Mouse (Mus musculus): ENCODE results near the gene Skor1. TPM values are rescaled to one million over a fixed set of nuclear protein-coding genes. Genes with fewer than 3 reads are reported as not detected.

Gene Skor1
- polyA plus RNA-seq, 1 experiment from 2014 or later, result 1.6 TPM

GRCm38 (mm10) chr9:63123451-63124438, 25.0 kb downstream of the Skor1 start:
- peak overlapping the region; percentile 88 for H3K4me2 ChIP-seq
- peak; percentile 94 for ATAC-seq (replicated peaks)
- H3K27me3 ChIP-seq (replicated peaks), result no peaks in the 10 kb centered on the region
- H3K9me3 ChIP-seq, result no peaks in the 10 kb centered on the region
- 7% methylated on average over 30 of the region's 30 CpGs for WGBS
- peak overlapping the region; percentile 59 for H3K9ac ChIP-seq
- peak overlapping the region; percentile 45 for H3K4me3 ChIP-seq
- peaks cover 5% of the 10 kb centered on the region for H3K4me1 ChIP-seq
- no peaks in the 10 kb centered on the region for H3K36me3 ChIP-seq (replicated peaks)
- 0 out of 2 replicates have a peak overlapping the region, but pooled peaks have one; percentile 31 for H3K27ac ChIP-seq

- no peak overlapping the region for H3K4me3 ChIP-seq
- peaks cover 5% of the 10 kb centered on the region for H3K4me1 ChIP-seq
- no peak overlapping the region for H3K27ac ChIP-seq
- H3K9me3 ChIP-seq, result no peaks in the 10 kb centered on the region
- H3K36me3 ChIP-seq (replicated peaks), result no peaks in the 10 kb centered on the region
- ATAC-seq (replicated peaks), result no peak
- no peaks in the 10 kb centered on the region for H3K27me3 ChIP-seq (replicated peaks)
- 31% methylated on average over 8 of the region's 8 CpGs for WGBS
- no peak overlapping the region for H3K4me2 ChIP-seq
- H3K9ac ChIP-seq, result no peak overlapping the region
Observed at GRCm38 (mm10) chr9:63122161-63122833, 26.5 kb downstream of the Skor1 start.

GRCm38 (mm10) chr9:63118385-63118784, 30.4 kb downstream of the Skor1 start:
- H3K9me3 ChIP-seq, result no peaks in the 10 kb centered on the region
- no peaks in the 10 kb centered on the region for H3K36me3 ChIP-seq (replicated peaks)
- no peak overlapping the region for H3K9ac ChIP-seq
- no peaks in the 10 kb centered on the region for H3K4me1 ChIP-seq
- WGBS, result 63% methylated on average over 5 of the region's 5 CpGs
- no peak overlapping the region for H3K4me3 ChIP-seq
- H3K4me2 ChIP-seq, result no peak overlapping the region
- no peak for ATAC-seq (replicated peaks)
- H3K27me3 ChIP-seq (replicated peaks), result no peaks in the 10 kb centered on the region
- H3K27ac ChIP-seq, result no peak overlapping the region

GRCm38 (mm10) chr9:63112514-63112913, 36.2 kb downstream of the Skor1 start:
- ATAC-seq (replicated peaks), result no peak
- Histone ChIP-seq H3K9me3 (no peaks in the 10 kb centered on the region), H3K36me3 (replicated peaks) (no peaks in the 10 kb centered on the region), H3K4me3 (no peak overlapping the region), H3K4me2 (no peak overlapping the region), H3K27me3 (replicated peaks) (no peaks in the 10 kb centered on the region), H3K9ac (no peak overlapping the region), H3K4me1 (peaks cover 16% of the 10 kb centered on the region), H3K27ac (no peak overlapping the region)
- WGBS, result 85% methylated on average over 3 of the region's 3 CpGs

GRCm38 (mm10) chr9:63109782-63110087, 39.0 kb downstream of the Skor1 start:
- no peak overlapping the region for H3K4me3 ChIP-seq
- no peak for ATAC-seq (replicated peaks)
- no peaks in the 10 kb centered on the region for H3K27me3 ChIP-seq (replicated peaks)
- H3K9ac ChIP-seq, result no peak overlapping the region
- 13% methylated on average over 2 of the region's 2 CpGs for WGBS
- peak overlapping the region; percentile 77; the same call in 1 of the 2 replicates for H3K4me2 ChIP-seq
- H3K27ac ChIP-seq, result peak overlapping the region; percentile 70
- H3K36me3 ChIP-seq (replicated peaks), result no peaks in the 10 kb centered on the region
- H3K9me3 ChIP-seq, result no peaks in the 10 kb centered on the region
- peaks cover 16% of the 10 kb centered on the region for H3K4me1 ChIP-seq

- ATAC-seq (replicated peaks), result peak; percentile 72
- Histone ChIP-seq H3K4me1 (peaks cover 16% of the 10 kb centered on the region), H3K9me3 (no peaks in the 10 kb centered on the region), H3K9ac (peak overlapping the region; percentile 43), H3K27me3 (replicated peaks) (no peaks in the 10 kb centered on the region), H3K27ac (peak overlapping the region; percentile 70), H3K4me2 (peak overlapping the region; percentile 77), H3K36me3 (replicated peaks) (no peaks in the 10 kb centered on the region), H3K4me3 (peak overlapping the region; percentile 43)
- WGBS, result 1% methylated on average over 34 of the region's 34 CpGs
Observed at GRCm38 (mm10) chr9:63109020-63109781, 39.6 kb downstream of the Skor1 start.

- H3K9ac ChIP-seq, result peak overlapping the region; percentile 43; the same call in 1 of the 2 replicates
- no peaks in the 10 kb centered on the region for H3K9me3 ChIP-seq
- H3K4me1 ChIP-seq, result peaks cover 16% of the 10 kb centered on the region
- H3K4me2 ChIP-seq, result peak overlapping the region; percentile 77
- 30% methylated on average over 4 of the region's 4 CpGs for WGBS
- no peaks in the 10 kb centered on the region for H3K27me3 ChIP-seq (replicated peaks)
- peak overlapping the region; percentile 43 for H3K4me3 ChIP-seq
- H3K27ac ChIP-seq, result peak overlapping the region; percentile 70
- ATAC-seq (replicated peaks), result no peak
- H3K36me3 ChIP-seq (replicated peaks), result no peaks in the 10 kb centered on the region
Observed at GRCm38 (mm10) chr9:63108580-63108979, 40.2 kb downstream of the Skor1 start.

- Histone ChIP-seq H3K4me1 (no peaks in the 10 kb centered on the region), H3K27ac (no peak overlapping the region), H3K36me3 (replicated peaks) (no peaks in the 10 kb centered on the region), H3K9ac (no peak overlapping the region), H3K4me2 (no peak overlapping the region), H3K4me3 (no peak overlapping the region), H3K27me3 (replicated peaks) (no peaks in the 10 kb centered on the region), H3K9me3 (no peaks in the 10 kb centered on the region)
- 57% methylated on average over 5 of the region's 5 CpGs for WGBS
- no peak for ATAC-seq (replicated peaks)
Observed at GRCm38 (mm10) chr9:63100660-63101059, 48.1 kb downstream of the Skor1 start.

- no peak overlapping the region for H3K4me2 ChIP-seq
- H3K4me3 ChIP-seq, result no peak overlapping the region
- H3K9me3 ChIP-seq, result no peaks in the 10 kb centered on the region
- no peaks in the 10 kb centered on the region for H3K36me3 ChIP-seq (replicated peaks)
- H3K27me3 ChIP-seq (replicated peaks), result no peaks in the 10 kb centered on the region
- H3K9ac ChIP-seq, result no peak overlapping the region
- no peak for ATAC-seq (replicated peaks)
- H3K4me1 ChIP-seq, result no peaks in the 10 kb centered on the region
- no peak overlapping the region for H3K27ac ChIP-seq
Observed at GRCm38 (mm10) chr9:63099876-63100275, 48.9 kb downstream of the Skor1 start.

GRCm38 (mm10) chr9:63099344-63099743, 49.4 kb downstream of the Skor1 start:
- 85% methylated on average over 4 of the region's 4 CpGs for WGBS
- no peak for ATAC-seq (replicated peaks)
- no peak overlapping the region for H3K4me2 ChIP-seq
- H3K4me3 ChIP-seq, result no peak overlapping the region
- no peak overlapping the region for H3K9ac ChIP-seq
- no peaks in the 10 kb centered on the region for H3K9me3 ChIP-seq
- no peaks in the 10 kb centered on the region for H3K4me1 ChIP-seq
- H3K36me3 ChIP-seq (replicated peaks), result no peaks in the 10 kb centered on the region
- no peak overlapping the region for H3K27ac ChIP-seq
- H3K27me3 ChIP-seq (replicated peaks), result no peaks in the 10 kb centered on the region

GRCm38 (mm10) chr9:63098887-63099286, 49.9 kb downstream of the Skor1 start:
- Histone ChIP-seq H3K4me2 (no peak overlapping the region), H3K36me3 (replicated peaks) (no peaks in the 10 kb centered on the region), H3K27ac (no peak overlapping the region), H3K27me3 (replicated peaks) (no peaks in the 10 kb centered on the region), H3K4me3 (no peak overlapping the region), H3K4me1 (no peaks in the 10 kb centered on the region), H3K9me3 (no peaks in the 10 kb centered on the region), H3K9ac (no peak overlapping the region)
- 86% methylated on average over 4 of the region's 4 CpGs for WGBS
- ATAC-seq (replicated peaks), result no peak

- Histone ChIP-seq H3K36me3 (replicated peaks) (no peaks in the 10 kb centered on the region), H3K27ac (no peak overlapping the region), H3K4me1 (peaks cover 6% of the 10 kb centered on the region), H3K9ac (no peak overlapping the region), H3K9me3 (no peaks in the 10 kb centered on the region), H3K4me2 (no peak overlapping the region), H3K27me3 (replicated peaks) (no peaks in the 10 kb centered on the region), H3K4me3 (no peak overlapping the region)
- ATAC-seq (replicated peaks), result no peak
- 95% methylated on average over 1 of the region's 1 CpGs for WGBS
Observed at GRCm38 (mm10) chr9:63097204-63097603, 51.6 kb downstream of the Skor1 start.
